Mouse (Mus musculus) regulatory T cell (primary cell): ENCODE results near the gene Ccdc34.

Experiments used
- in situ Hi-C: fragments of 300-600 bp; cut with MboI, MseI; formaldehyde crosslinking; loops from one replicate; pipeline ENCODE4 v1.15.1; 2025; ENCODE audit warnings: high pct_unique_total_duplicates

Gene Ccdc34

GRCm38 (mm10) chr2:110074646-110075452 lies 57.2 kb downstream of the Ccdc34 start:
- in situ Hi-C loops: no loop called here

GRCm38 (mm10) chr2:110077240-110077639 lies 59.6 kb downstream of the Ccdc34 start:
- in situ Hi-C loops: no loop called here

GRCm38 (mm10) chr2:110077655-110078054 lies 60.0 kb downstream of the Ccdc34 start:
- in situ Hi-C loops: no loop called here

GRCm38 (mm10) chr2:110080532-110080931 lies 62.9 kb downstream of the Ccdc34 start:
- in situ Hi-C loops: no loop called here

GRCm38 (mm10) chr2:110082975-110083374 lies 65.4 kb downstream of the Ccdc34 start:
- in situ Hi-C loops: no loop called here

- in situ Hi-C loops: no loop called here
These were observed 68.1 kb downstream of the Ccdc34 start for GRCm38 (mm10) chr2:110085701-110086143.

GRCm38 (mm10) chr2:110114133-110114532 lies 96.5 kb downstream of the Ccdc34 start:
- in situ Hi-C loops: no loop called here

- in situ Hi-C loops: no loop called here
These were observed 111.8 kb downstream of the Ccdc34 start for GRCm38 (mm10) chr2:110129396-110129795.

- in situ Hi-C loops: no loop called here
These were observed 114.0 kb downstream of the Ccdc34 start for GRCm38 (mm10) chr2:110131573-110131972.

- in situ Hi-C loops: no loop called here
These were observed 115.9 kb downstream of the Ccdc34 start for GRCm38 (mm10) chr2:110133356-110134115.

- in situ Hi-C loops: no loop called here
These were observed 117.4 kb downstream of the Ccdc34 start for GRCm38 (mm10) chr2:110134765-110135594.

GRCm38 (mm10) chr2:110137291-110137690 lies 119.7 kb downstream of the Ccdc34 start:
- in situ Hi-C loops: no loop called here

- in situ Hi-C loops: no loop called here
These were observed 120.5 kb downstream of the Ccdc34 start for GRCm38 (mm10) chr2:110138096-110138495.

- in situ Hi-C loops: loop anchor here (5.0 kb wide), 1 partner anchor 46 kb away; no protein-coding TSS in a partner anchor
These were observed 130.4 kb downstream of the Ccdc34 start for GRCm38 (mm10) chr2:110147980-110148379.

GRCm38 (mm10) chr2:110149246-110149645 lies 131.6 kb downstream of the Ccdc34 start:
- in situ Hi-C loops: loop anchor here (5.0 kb wide), 1 partner anchor 47 kb away; no protein-coding TSS in a partner anchor

GRCm38 (mm10) chr2:110156321-110156720 lies 138.7 kb downstream of the Ccdc34 start:
- in situ Hi-C loops: no loop called here

- in situ Hi-C loops: no loop called here
These were observed 147.4 kb downstream of the Ccdc34 start for GRCm38 (mm10) chr2:110165003-110165402.

GRCm38 (mm10) chr2:110167694-110168093 lies 150.1 kb downstream of the Ccdc34 start:
- in situ Hi-C loops: no loop called here

GRCm38 (mm10) chr2:110168361-110168760 lies 150.7 kb downstream of the Ccdc34 start:
- in situ Hi-C loops: no loop called here

GRCm38 (mm10) chr2:110172456-110172855 lies 154.8 kb downstream of the Ccdc34 start:
- in situ Hi-C loops: no loop called here

- in situ Hi-C loops: no loop called here
These were observed 156.2 kb downstream of the Ccdc34 start for GRCm38 (mm10) chr2:110173818-110174247.
